Mouse (Mus musculus) adrenal gland (tissue): ENCODE results near the gene Hipk2.

ENCODE experiments used
- intact Hi-C: fragments of 180-260 bp; cut with DNase I; formaldehyde crosslinking; loops from one replicate; pipeline ENCODE4 v1.15.1; 2025

Gene Hipk2

DNA sequence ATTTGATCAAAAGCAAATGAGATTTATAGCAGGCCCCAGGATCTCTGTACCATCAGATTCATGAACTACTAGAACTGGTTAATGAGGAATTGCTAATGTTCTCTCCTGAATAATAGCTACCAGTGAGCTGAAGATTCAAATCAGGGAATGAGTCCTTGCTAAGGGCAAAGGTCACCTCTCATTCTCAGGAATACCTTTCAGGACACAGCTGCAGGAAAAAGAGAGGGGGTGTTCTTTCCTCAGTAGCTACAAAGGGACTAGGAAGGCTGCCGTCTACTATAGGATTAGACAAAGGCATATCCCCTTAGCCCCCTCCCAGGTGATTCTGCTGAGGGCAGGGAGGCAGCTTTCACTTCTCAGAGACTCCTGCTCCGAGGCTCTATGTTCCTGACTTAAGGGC is 5.9 kb downstream of the Hipk2 start:
- intact Hi-C loops, result loop anchor here (5.0 kb wide), 2 partner anchors 33 to 133 kb away; no protein-coding TSS in a partner anchor

DNA sequence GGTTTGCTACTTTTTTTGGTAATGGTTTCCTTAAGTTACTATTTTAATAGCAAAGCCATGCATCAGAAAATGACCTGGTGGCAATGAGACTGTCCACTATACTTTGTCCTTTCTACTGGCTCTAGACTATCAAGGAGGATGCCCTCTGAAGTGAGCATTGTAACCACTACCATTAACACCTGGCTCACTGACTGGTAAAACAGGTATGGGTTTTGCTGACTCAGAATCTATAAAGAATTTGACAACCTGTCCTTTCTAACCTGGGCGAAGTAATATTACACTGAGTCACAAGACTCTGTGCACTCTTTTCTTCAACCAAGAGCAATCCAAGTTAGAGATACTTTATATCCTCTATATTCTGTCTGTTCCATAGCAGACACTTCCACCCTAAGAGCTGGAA is 7.0 kb downstream of the Hipk2 start:
- intact Hi-C loops, result no loop called here

DNA sequence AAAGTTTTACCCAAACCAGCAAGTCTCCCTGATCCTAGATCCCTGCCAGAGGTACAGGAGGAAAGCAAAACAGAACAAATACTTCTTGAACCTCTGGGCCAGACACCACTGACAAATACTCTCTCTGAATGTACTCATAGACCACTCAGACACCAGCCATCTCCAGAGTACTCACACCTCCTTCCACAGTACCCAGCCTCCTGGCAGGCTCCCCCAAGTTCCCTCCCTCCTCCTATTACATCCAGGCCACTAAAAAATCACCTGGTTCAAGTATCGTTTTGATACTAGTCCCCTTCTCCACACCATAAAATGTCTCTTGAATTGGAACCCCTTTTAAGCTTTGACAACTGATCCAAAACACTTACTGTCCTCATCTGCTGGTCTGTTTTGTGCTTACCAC is 8.7 kb downstream of the Hipk2 start:
- intact Hi-C loops, result no loop called here

DNA sequence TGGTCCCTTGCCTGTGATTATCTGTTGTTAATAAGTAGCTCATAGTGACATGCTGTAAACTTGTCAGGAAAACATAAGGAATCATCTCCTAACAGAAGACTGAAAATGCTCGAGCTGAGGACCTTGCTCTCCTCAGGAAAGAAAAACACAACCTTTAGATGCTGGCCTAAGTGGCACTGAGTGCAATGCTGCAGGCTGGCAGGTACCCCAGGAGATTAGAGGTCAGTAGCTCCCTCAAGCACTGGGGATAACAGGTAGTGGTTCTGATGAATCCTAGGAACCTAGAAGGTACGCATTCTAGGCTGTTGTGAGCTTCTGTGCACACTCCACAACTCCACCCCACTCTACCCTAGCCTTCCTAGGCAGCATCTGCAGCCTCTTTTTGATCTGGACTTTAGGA is 9.2 kb downstream of the Hipk2 start:
- intact Hi-C loops, result no loop called here

DNA sequence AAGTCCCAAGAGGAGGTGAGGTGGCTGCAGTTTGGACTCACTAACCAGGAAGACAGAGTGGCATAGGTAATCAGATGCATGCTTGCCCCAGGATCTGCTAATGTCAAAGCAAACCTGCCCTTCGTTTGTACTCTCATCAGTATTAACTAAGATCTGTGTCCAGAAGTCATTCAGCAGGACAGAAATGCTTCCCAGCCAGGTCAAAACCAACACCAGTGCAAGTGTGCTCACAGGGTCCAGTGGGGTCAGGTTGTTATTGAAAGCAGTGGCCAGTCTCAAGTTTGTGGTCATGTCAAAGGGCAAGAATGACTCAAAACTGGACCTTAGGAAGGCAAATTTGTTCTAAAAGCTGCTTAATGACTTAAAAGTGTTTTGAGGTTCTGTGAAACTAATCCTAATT is 9.6 kb downstream of the Hipk2 start:
- intact Hi-C loops, result no loop called here

DNA sequence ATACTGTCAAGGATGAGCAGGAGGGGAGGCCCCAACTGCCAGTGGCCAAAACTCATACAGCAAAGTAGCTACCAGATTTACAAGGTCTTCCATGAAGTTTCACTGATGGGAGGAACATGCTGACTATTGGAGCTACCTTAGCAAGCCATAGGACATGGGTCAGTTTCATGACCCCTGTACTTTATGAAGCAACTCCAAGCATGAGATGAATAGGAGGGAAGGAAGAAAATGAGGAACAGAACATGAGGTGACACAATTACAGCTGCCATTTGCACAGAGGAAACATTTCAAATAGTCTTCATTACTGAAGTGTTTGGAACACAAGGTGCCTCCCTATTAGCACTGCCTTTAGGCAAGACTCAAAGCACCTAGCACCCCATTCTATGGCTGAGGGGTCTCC is 10.2 kb downstream of the Hipk2 start:
- intact Hi-C loops, result no loop called here

DNA sequence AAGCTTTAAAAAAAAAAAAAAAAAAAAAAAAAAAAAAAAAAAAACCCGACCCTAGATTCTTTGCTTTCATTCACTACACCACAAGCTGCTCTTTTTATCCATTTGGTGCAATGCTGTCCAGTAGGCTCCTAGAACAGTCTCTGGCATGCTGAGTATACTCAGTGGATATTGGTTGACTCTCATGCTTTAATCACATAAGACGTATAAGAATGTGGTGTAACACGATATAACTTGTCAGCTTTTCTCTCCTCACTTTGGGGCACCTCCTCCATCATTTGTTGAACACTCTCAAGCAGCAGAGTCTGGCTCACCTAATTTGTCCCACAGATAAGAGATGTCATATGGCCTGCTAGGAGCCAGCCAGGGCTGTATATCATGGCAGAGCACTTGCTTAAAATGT is 12.4 kb downstream of the Hipk2 start:
- intact Hi-C loops, result no loop called here

DNA sequence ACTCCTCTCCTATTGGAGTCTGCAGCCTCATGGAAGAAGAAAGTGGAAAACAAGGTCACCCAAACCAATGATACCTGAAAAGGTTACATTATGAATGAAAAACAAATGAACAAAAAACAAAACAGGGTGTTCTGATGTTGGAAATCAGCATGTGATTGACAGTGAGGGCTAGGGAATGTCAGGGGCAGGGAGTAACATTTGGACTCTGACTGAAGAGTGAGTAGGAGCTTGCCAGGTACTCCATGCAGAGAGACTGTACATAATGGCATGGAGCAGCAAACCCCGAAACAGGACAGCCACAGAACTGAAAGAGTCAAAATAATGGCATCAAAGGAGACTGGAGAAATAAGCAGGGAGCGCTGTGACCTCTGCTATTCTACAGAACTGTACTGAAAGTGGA is 15.7 kb downstream of the Hipk2 start:
- intact Hi-C loops, result no loop called here

DNA sequence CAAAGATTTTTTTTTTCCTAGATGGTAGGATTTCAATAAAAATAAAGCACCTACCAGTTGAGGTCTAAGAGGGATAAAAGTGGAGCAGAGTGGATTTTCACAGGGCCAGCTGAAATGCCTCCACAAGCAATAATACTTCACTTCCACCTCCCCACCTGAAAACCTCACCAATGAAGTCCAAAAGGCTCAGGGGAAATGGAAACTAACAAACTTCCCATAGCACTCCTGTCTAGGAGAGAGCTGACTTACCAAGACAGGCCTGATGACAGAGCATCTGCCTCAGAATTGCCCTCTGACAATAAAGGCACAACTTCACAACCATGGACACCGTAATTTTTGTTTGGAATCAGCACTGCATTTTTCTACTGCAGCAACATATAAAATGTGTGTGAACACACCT is 16.1 kb downstream of the Hipk2 start:
- intact Hi-C loops, result no loop called here

DNA sequence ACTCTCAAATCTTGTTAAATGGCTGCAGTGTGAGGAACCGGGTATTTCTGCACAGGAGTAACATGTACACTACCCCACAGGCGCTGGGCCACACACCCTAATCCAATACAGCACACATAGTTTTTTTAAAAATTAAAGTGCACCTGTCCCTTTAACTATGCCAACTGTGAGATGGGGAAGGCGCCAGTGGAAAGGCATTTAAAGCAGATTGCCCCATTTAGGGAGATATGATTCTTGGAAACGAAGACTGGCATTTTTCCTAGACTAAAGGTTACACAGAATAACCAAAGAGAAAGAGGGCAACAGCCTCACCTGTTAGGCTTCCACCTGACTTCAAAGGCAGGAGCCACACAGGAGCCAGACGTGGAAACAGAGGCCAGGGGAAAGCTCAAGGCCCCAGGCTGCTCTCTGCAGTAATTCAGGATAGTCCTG is 22.4 kb downstream of the Hipk2 start:
- intact Hi-C loops, result no loop called here

DNA sequence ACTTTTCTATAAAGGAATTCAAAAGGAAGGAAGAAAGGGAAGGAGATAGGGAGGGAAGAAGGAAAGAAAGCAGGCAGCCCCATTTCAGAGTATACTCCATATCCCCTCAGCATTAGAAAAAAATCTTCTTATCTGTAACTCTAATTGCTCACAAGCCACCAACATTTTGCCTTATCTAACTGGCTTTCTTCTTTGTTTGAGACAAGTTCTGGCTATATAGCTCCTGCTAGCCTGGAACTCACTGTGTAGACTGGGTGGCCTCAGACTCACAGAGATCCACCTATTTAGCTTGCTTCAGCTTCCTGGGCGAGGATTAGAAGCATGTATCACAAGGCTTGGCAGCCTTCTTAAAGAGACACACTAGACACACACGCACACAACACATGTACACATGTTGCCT is 24.2 kb downstream of the Hipk2 start:
- intact Hi-C loops, result no loop called here

DNA sequence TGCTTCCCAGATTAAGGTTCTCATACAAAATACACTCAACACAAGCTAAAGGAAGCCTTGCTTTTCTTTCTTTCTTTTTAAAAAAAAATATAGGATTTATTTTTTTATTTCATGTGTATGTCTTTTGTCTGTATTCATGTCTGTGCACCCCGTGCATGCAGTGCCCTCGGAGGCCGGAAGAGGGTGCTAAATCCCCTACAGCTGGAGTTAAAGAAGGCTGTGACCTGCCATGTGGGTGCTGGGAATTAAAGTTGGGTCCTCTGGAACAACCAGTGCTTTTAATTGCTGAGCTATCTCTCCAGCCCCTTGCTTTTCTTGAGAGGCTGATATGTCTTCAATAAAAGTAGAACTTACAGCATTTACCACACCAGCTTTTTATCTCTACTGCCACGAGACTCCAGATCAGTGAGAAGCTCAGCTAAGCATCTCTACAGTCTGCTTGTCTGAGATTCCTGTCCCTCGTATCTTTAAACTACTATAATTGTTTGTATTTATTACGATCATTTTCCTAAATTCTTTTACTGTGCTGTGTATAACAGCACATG is 25.2 kb downstream of the Hipk2 start:
- intact Hi-C loops, result no loop called here

DNA sequence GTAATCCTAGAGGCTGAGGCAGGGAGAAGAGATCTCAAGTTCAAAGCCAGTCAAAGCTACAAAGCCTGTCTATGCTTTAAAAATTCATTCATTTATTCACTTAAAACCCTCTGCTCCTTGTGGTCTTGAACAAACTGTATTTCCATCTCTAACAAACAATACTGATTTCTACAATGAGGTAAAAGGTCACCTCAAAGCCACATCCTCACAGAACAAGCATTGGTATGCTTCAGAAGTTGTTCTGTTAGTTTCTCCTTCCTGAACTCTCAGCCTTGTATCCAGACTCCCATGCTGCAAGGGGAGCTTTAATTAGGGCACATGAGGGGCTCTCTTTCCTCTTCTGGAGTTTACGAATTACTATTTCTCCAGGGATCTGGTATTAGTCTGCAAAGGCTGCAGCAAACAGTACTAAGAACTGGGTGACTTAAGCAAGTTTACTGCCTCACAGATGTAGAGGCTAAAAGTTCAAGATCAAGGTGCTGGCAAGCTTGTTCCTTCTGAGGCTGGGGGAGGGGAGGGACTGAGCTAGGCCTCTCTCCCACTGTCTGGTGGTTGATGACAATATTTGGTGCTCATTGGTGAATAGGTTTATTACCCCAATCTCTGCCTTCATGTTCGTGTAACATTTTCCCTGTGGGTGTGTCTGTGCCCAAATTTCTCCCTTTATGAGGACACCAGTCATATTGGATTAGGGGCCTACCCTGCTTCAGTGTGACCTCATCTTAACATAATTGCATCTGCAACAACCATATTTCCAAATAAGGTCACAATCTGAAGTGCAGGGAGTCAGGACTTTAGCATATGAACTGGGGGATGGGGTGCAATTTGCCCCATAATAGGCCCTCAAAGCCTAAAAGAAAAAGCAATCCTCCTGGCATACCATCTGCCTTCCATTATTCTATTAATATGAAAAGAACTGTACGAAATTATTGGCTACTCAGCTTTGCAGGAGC is 27.7 kb downstream of the Hipk2 start:
- intact Hi-C loops, result no loop called here

DNA sequence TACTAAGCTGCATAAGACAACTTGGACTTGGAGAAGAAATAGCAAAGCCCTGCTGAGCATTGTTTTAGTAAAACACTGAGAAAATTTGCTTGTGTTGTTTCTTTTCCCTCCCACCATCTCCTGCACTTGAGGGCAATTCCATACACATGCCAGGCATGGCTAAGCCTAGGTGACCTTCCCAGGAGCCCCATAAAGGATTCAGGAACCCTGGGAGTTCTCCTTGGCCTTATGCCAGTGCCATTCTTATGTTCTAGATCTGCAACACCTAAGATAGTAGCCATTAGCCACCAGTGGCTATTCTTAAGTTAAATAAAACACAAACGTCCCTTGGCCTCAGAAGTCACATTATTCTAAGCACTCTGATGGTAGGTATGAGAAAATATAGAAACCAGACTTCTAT is 28.5 kb downstream of the Hipk2 start:
- intact Hi-C loops, result no loop called here

DNA sequence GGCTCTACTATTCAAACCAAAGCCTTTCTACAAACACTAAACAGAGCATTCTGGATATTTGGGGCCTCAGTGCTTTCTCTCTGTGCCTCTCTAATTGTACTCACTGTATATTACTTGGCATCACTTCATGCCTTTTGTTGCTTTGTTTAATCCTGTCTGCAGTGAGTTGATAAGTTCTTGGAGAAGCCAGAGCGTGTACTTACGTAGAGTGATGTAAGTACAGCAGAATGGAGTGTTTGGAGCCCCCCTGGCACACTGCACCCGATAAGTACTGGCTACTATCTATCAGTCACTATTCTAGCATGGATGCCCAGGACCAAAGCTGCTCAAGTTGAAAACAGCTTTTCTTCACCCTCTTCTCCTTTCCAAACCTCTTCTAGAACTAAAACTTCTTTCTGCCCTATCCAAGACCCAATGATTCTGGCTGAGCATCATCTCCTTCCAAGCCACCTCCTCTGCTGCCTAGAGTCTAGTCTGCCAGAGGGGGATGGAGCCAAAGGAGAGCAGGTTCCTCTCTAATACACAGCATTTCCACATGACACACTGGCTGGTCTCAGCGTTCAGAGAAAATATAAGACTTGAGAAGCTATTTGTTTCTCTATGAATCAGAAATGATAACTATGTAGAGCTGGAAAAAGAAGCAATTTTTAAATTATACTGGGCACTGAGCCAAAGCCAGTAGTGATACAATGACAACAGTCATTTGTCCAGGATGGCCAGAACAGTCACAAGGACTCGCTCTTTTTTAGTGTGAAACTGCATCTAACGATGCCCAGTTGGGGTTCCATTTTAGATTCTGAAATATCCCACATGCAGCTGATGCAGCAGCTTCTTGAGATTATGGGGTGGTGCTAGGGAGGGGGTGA is 29.4 kb downstream of the Hipk2 start:
- intact Hi-C loops, result no loop called here

DNA sequence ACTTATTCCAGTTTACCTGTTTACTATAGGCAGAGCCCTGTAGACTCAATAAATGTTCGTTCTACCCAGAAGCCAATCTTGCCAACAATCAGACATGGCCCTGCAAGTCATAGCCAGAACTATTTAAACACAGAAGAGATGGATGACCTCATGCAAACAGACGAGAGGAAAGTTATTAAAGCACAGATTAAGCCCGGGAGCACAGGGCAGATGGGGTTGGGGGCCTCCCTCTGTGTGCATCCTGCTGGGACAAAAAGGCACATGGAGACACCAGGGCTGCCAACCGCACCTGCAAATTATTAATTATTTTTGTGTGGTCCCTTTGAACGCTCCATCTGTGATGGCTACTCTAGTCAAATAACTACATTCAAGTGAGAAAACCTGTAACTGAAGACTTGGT is 30.1 kb downstream of the Hipk2 start:
- intact Hi-C loops, result no loop called here

DNA sequence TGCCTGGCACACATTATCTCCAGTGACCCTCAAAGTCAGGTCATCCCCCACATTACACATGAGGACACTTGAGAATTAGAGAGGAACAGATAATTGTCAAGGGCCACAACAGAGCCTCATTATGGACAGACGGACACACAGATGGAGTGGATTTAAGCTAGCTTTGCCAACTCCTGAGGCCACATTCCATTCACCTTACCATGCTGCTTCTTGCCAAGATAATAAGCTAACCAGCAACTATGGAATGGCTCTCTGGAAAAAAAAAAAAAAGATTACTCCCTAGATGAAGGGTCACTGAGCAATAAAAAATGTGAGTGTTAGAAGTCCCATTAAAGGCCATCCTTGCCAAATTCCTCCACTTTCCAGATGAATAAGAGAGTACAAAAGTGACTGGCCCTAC is 30.8 kb downstream of the Hipk2 start:
- intact Hi-C loops, result no loop called here

DNA sequence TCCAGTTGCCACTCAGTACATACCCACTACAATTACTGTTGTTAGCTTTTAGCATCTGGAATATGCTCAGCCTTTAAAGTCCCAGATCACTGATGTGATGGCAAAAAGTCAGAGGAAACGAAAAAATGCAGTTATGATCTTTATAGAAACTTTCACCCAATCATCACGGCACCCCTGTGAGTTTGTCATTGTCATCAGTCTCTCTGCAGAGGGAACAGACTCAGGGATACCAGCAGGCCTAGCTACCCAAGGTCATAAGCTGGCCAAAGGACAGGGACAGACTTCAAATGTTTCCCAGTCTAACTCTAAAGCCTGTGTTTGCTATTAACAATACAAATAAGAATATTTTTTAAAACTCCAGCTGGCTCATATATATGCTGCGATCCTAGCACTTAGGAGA is 34.4 kb downstream of the Hipk2 start:
- intact Hi-C loops, result no loop called here

DNA sequence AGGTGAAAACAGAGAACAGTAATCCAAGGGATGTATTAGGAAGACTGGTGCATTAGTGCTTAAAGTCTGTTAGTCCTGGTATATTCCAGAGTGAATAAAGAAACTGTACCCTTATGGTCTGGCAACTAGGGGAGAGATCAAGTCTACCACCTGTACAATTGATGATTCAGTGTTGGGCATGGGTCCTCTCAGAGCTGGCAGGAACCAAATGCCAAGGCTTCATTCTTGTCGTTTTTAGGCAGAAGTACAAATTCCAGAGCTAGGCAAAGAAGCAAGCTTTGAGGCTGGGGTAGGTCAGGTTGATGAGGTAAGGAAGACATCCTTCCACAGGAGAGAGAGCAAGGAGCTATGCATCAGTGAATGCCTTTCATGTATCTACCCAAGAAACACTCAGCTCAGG is 35.2 kb downstream of the Hipk2 start:
- intact Hi-C loops, result no loop called here

DNA sequence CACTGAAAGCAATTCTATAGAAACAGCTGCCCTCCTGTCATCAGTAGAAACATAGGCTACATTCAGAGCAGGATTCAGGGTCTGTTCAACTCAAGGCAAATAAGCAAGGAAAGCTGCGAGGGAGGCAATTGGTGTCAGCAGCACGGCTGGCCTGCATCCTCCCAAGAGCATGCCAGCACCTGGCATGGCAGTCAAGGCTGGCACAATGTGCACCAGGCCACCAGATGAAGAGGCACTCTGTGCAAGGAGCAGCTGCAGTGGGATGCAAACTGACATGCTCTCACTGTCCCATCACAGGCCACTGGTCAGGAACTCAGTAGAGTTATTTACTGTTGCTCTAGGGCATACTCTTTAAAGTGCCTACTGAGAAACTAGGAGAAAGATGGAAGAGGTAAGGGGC is 35.6 kb downstream of the Hipk2 start:
- intact Hi-C loops, result no loop called here

DNA sequence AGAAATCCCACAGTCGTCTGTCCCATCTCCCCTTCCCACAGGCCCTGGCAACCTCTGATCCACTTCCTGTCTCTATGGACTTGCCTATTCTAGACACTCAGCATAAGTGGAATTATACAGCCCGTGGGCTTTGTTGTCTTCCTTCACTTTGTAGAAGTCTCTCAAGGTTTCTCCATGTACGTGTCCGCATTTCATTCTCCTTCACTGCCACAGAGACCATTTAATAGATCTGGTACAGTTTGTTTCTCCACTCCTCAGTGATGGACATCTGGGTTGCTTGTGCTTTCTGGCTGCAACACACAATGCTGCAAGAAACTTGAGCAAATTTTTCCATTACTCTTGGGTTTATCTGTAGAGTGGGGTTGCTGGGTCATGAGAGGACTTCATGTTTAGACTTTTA is 36.1 kb downstream of the Hipk2 start:
- intact Hi-C loops, result loop anchor here (5.0 kb wide), 1 partner anchor 32 kb away; no protein-coding TSS in a partner anchor

DNA sequence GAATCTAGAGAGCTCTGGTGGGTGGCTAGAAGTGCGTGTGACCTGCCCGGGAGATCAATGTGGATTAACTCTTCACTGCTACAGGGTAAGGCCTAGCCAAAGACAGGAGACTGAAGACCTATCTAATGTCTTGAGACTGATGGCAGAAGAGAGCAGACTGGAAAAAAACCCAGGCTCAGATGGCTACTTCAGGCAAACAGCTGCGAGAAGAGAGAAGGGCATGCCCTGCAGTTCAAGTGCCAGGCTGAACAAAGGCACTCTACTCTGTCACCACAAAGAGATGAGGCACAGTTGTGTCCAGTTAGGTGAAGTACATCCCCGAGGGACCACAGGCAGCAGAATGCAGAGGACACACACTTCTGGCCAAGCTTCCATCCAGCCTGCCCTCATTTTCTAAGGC is 37.9 kb downstream of the Hipk2 start:
- intact Hi-C loops, result loop anchor here (5.0 kb wide), 1 partner anchor 34 kb away; no protein-coding TSS in a partner anchor
